In genomic region chr7:92822409-92823101, GRCm38 (mm10) we compare ENCODE assay signal across 12 mouse cellular contexts. TPM values are rescaled to one million over a fixed set of nuclear protein-coding genes. Genes with fewer than 3 reads are reported as not detected.
DNase-seq lines count a peak whose midpoint lies in the region; ATAC-seq and TF ChIP-seq lines count a peak whose summit lies in the region.
"Had no signal": no experiment of that assay in that cellular context is flagged by ENCODE, and none has a peak within 500 bp of the region (broad histone marks: within the 10 kb centered on the region; RNA-seq: fewer than 3 reads in every experiment).

No protein-coding gene starts in this region.

- peak; percentile 68 for ATAC-seq in limb, embryonic 12.5 days (ENCODE audit: insufficient number of reproducible peaks, insufficient read depth, low FRiP score, low TSS enrichment, low read depth)
- ATAC-seq in embryonic facial prominence, embryonic 14.5 days (ENCODE audit: low read depth), result peak; percentile 62; the same call in 1 of the 2 replicates
- peak; percentile 45; the same call in 1 of the 2 replicates for ATAC-seq in hindbrain, postnatal 0 days
- ATAC-seq in midbrain, embryonic 15.5 days (replicated peaks), result 0 out of 2 replicates have a peak, but pooled peaks have one; percentile 30
- ATAC-seq: lung, postnatal 0 days had no signal

- H3K4me3 ChIP-seq in limb, embryonic 12.5 days (replicated peaks), result no peak overlapping the region
- no peak overlapping the region for H3K4me3 ChIP-seq in limb, embryonic 10.5 days
- no peak overlapping the region for H3K4me3 ChIP-seq in embryonic facial prominence, embryonic 14.5 days (ENCODE audit: low read depth, low read length)
- no peak overlapping the region for H3K4me3 ChIP-seq in hindbrain, postnatal 0 days (ENCODE audit: low read length)
- H3K4me3 ChIP-seq in midbrain, embryonic 15.5 days, result no peak overlapping the region

- peaks cover 9% of the 10 kb centered on the region for H3K4me1 ChIP-seq in limb, embryonic 12.5 days (replicated peaks)
- H3K4me1 ChIP-seq in limb, embryonic 10.5 days, result peaks cover 19% of the 10 kb centered on the region
- peaks cover 20% of the 10 kb centered on the region for H3K4me1 ChIP-seq in embryonic facial prominence, embryonic 14.5 days (ENCODE audit: control insufficient read depth, insufficient read depth, low read length)
- H3K4me1 ChIP-seq in hindbrain, postnatal 0 days (ENCODE audit: insufficient read depth, low read length), result no peaks in the 10 kb centered on the region
- peaks cover 5% of the 10 kb centered on the region; the same call in 1 of the 2 replicates for H3K4me1 ChIP-seq in midbrain, embryonic 15.5 days

- WGBS in limb, embryonic 12.5 days, result 18% methylated on average over 1 of the region's 1 CpGs
- WGBS in limb, embryonic 10.5 days, result 45% methylated on average over 1 of the region's 1 CpGs
- 19% methylated on average over 1 of the region's 1 CpGs for WGBS in embryonic facial prominence, embryonic 14.5 days
- 58% methylated on average over 1 of the region's 1 CpGs for WGBS in hindbrain, postnatal 0 days
- WGBS in midbrain, embryonic 15.5 days, result 59% methylated on average over 1 of the region's 1 CpGs

- H3K9me3 ChIP-seq in limb, embryonic 12.5 days, result no peaks in the 10 kb centered on the region
- no peaks in the 10 kb centered on the region for H3K9me3 ChIP-seq in limb, embryonic 10.5 days (replicated peaks)
- H3K9me3 ChIP-seq in embryonic facial prominence, embryonic 14.5 days (ENCODE audit: control insufficient read depth, low read length), result no peaks in the 10 kb centered on the region
- H3K9me3 ChIP-seq in hindbrain, postnatal 0 days (ENCODE audit: low read length), result no peaks in the 10 kb centered on the region
- no peaks in the 10 kb centered on the region for H3K9me3 ChIP-seq in midbrain, embryonic 15.5 days

- no peak overlapping the region for H3K4me2 ChIP-seq in limb, embryonic 12.5 days
- H3K4me2 ChIP-seq in embryonic facial prominence, embryonic 14.5 days (ENCODE audit: low read depth, low read length), result peak overlapping the region; percentile 30; the same call in 1 of the 2 replicates
- no peak overlapping the region for H3K4me2 ChIP-seq in hindbrain, postnatal 0 days (ENCODE audit: low read depth, low read length)
- H3K4me2 ChIP-seq in midbrain, embryonic 15.5 days, result no peak overlapping the region
- H3K4me2 ChIP-seq: heart, embryonic 11.5 days had no signal

- peaks cover 6% of the 10 kb centered on the region; the same call in 1 of the 2 replicates for H3K36me3 ChIP-seq in limb, embryonic 12.5 days
- H3K36me3 ChIP-seq in limb, embryonic 10.5 days, result no peaks in the 10 kb centered on the region
- H3K36me3 ChIP-seq in embryonic facial prominence, embryonic 14.5 days (ENCODE audit: control insufficient read depth, insufficient read depth, low read length), result 0 out of 2 replicates have a peak, but pooled peaks cover 4% of the 10 kb centered on the region
- no peaks in the 10 kb centered on the region for H3K36me3 ChIP-seq in hindbrain, postnatal 0 days (ENCODE audit: insufficient read depth, low read length)
- no peaks in the 10 kb centered on the region for H3K36me3 ChIP-seq in midbrain, embryonic 15.5 days (replicated peaks)

- no peak for TF ChIP-seq CTCF in hindbrain, postnatal 0 days (IDR thresholded peaks at IDR 0.05; ENCODE audit: low read depth)

- H3K9ac ChIP-seq in limb, embryonic 12.5 days (replicated peaks), result no peak overlapping the region
- no peak overlapping the region for H3K9ac ChIP-seq in embryonic facial prominence, embryonic 14.5 days (ENCODE audit: low read depth, low read length)
- H3K9ac ChIP-seq in hindbrain, postnatal 0 days (replicated peaks; ENCODE audit: low read length), result no peak overlapping the region
- no peak overlapping the region for H3K9ac ChIP-seq in midbrain, embryonic 15.5 days

- H3K27me3 ChIP-seq in limb, embryonic 12.5 days, result no peaks in the 10 kb centered on the region
- no peaks in the 10 kb centered on the region for H3K27me3 ChIP-seq in limb, embryonic 10.5 days (ENCODE audit: low read depth, poor library complexity, severe bottlenecking)
- H3K27me3 ChIP-seq in embryonic facial prominence, embryonic 14.5 days (replicated peaks; ENCODE audit: control insufficient read depth, insufficient read depth, low read length), result no peaks in the 10 kb centered on the region
- no peaks in the 10 kb centered on the region for H3K27me3 ChIP-seq in hindbrain, postnatal 0 days (ENCODE audit: insufficient read depth, low read length)
- H3K27me3 ChIP-seq in midbrain, embryonic 15.5 days (replicated peaks), result no peaks in the 10 kb centered on the region

- peak overlapping the region; percentile 25; the same call in 1 of the 2 replicates for H3K27ac ChIP-seq in limb, embryonic 12.5 days
- H3K27ac ChIP-seq in limb, embryonic 10.5 days, result no peak overlapping the region
- H3K27ac ChIP-seq in embryonic facial prominence, embryonic 14.5 days (replicated peaks; ENCODE audit: low read depth, low read length), result peak overlapping the region; percentile 46
- no peak overlapping the region for H3K27ac ChIP-seq in hindbrain, postnatal 0 days
- H3K27ac ChIP-seq in midbrain, embryonic 15.5 days, result no peak overlapping the region

- no peak for DNase-seq in limb, embryonic 10.5 days (ENCODE audit: low spot score)
- DNase-seq in embryonic facial prominence, embryonic 14.5 days (ENCODE audit: low spot score), result no peak
- no peak for DNase-seq in hindbrain, postnatal 0 days (ENCODE audit: low spot score)
- no peak for DNase-seq in urinary bladder, postnatal 14 days (ENCODE audit: low spot score)
- DNase-seq in adrenal gland, adult 8-10 months, result no peak
- DNase-seq: cerebellum, adult 8-10 months; layer of hippocampus, adult 9-11 months; spleen, adult 18-20 months had no signal

RNA-seq across cellular contexts. Expression of gene Ddias, which starts 51.5 kb away (rescaled TPM):
- 18.2 and 18.4 TPM in 2 replicates for polyA plus RNA-seq in limb, embryonic 12.5 days (2016; fragmentation: Nextera tagmentation; extraction: Ambion mirVana)
- polyA plus RNA-seq in limb, embryonic 10.5 days (2016; fragmentation: Nextera tagmentation; extraction: Ambion mirVana), result 23.0 and 24.4 TPM in 2 replicates
- 10.5 and 10.9 TPM in 2 replicates for polyA plus RNA-seq in embryonic facial prominence, embryonic 14.5 days (2014; fragmentation: Nextera tagmentation; extraction: Ambion mirVana)
- 1.4 and 1.8 TPM in 2 replicates for total RNA-seq in hindbrain, postnatal 0 days (2014; rRNA removed)
- polyA plus RNA-seq in hindbrain, postnatal 0 days (2015; fragmentation: Nextera tagmentation; extraction: Ambion mirVana), result 3.5 and 3.8 TPM in 2 replicates
- 4.1 and 4.3 TPM in 2 replicates for polyA plus RNA-seq in midbrain, embryonic 15.5 days (2015; fragmentation: Nextera tagmentation; extraction: Ambion mirVana)
- 1 to 10 TPM; 1.1 to 2.6 (median 1.5) TPM for total RNA-seq in adrenal gland, adult 8-10 months (2022)

RNA-seq across cellular contexts. Expression of gene Prcp, which starts 51.7 kb away (rescaled TPM):
- 22.1 and 23.6 TPM in 2 replicates for polyA plus RNA-seq in limb, embryonic 12.5 days (2016; fragmentation: Nextera tagmentation; extraction: Ambion mirVana)
- 15.8 and 20.4 TPM in 2 replicates for polyA plus RNA-seq in limb, embryonic 10.5 days (2016; fragmentation: Nextera tagmentation; extraction: Ambion mirVana)
- polyA plus RNA-seq in embryonic facial prominence, embryonic 14.5 days (2014; fragmentation: Nextera tagmentation; extraction: Ambion mirVana), result 30.6 and 32.2 TPM in 2 replicates
- 19.2 and 23.2 TPM in 2 replicates for total RNA-seq in hindbrain, postnatal 0 days (2014; rRNA removed)
- polyA plus RNA-seq in hindbrain, postnatal 0 days (2015; fragmentation: Nextera tagmentation; extraction: Ambion mirVana), result 13.3 and 14.3 TPM in 2 replicates
- 20.2 and 20.5 TPM in 2 replicates for polyA plus RNA-seq in midbrain, embryonic 15.5 days (2015; fragmentation: Nextera tagmentation; extraction: Ambion mirVana)
- 10 to 100 TPM; 11.0 to 20.7 (median 14.5) TPM for total RNA-seq in adrenal gland, adult 8-10 months (2022)

Comparison
In these comparisons a context has a peak if more than half of its experiments do, and no peak if none do; other contexts are left out.
1. H3K27ac ChIP-seq: peak in limb, embryonic 12.5 days (single experiment) and embryonic facial prominence, embryonic 14.5 days (single experiment); none in limb, embryonic 10.5 days (single experiment), hindbrain, postnatal 0 days (single experiment) and midbrain, embryonic 15.5 days (single experiment).
2. Peak in every context shown above with its lines, with median percentiles within 50 percentile points of each other: ATAC-seq.